Mouse (Mus musculus): Measurements from ENCODE around the gene Ebf3. TPM values are rescaled to one million over a fixed set of nuclear protein-coding genes. Genes with fewer than 3 reads are reported as not detected.

Gene Ebf3
- polyA plus RNA-seq, 1 experiment from 2014 or later = 23.3 TPM

GRCm38 (mm10) chr7:137317659-137318382 lies 3.6 kb upstream of the Ebf3 start:
- no peaks in the 10 kb centered on the region for H3K9me3 ChIP-seq
- H3K9ac ChIP-seq (replicated peaks) = peak overlapping the region; percentile 32; the same call in 1 of the 2 replicates
- 0 out of 2 replicates have a peak, but pooled peaks have one; percentile 8 for ATAC-seq (ENCODE audit: low FRiP score, low read depth)
- under 1% methylated on average over 24 of the region's 24 CpGs for WGBS
- no peaks in the 10 kb centered on the region for H3K36me3 ChIP-seq
- peaks cover 84% of the 10 kb centered on the region for H3K27me3 ChIP-seq
- peak overlapping the region; percentile 70 for H3K4me2 ChIP-seq (replicated peaks)
- peaks cover 76% of the 10 kb centered on the region for H3K4me1 ChIP-seq
- H3K4me3 ChIP-seq = peak overlapping the region; percentile 86
- H3K27ac ChIP-seq (replicated peaks) = peak overlapping the region; percentile 98

GRCm38 (mm10) chr7:137316926-137317658 lies 2.8 kb upstream of the Ebf3 start:
- no peaks in the 10 kb centered on the region for H3K36me3 ChIP-seq
- ATAC-seq (ENCODE audit: low FRiP score, low read depth) = peak; percentile 36
- peak overlapping the region; percentile 70 for H3K4me2 ChIP-seq (replicated peaks)
- peaks cover 76% of the 10 kb centered on the region for H3K27me3 ChIP-seq
- H3K4me1 ChIP-seq = peaks cover 71% of the 10 kb centered on the region
- H3K9me3 ChIP-seq = no peaks in the 10 kb centered on the region
- H3K9ac ChIP-seq (replicated peaks) = peak overlapping the region; percentile 32
- WGBS = under 1% methylated on average over 39 of the region's 39 CpGs
- peak overlapping the region; percentile 86 for H3K4me3 ChIP-seq
- peak overlapping the region; percentile 98 for H3K27ac ChIP-seq (replicated peaks)

- H3K9me3 ChIP-seq = no peaks in the 10 kb centered on the region
- peaks cover 67% of the 10 kb centered on the region for H3K4me1 ChIP-seq
- no peaks in the 10 kb centered on the region for H3K36me3 ChIP-seq
- ATAC-seq (ENCODE audit: low FRiP score, low read depth) = peak; percentile 6; the same call in 1 of the 2 replicates
- peak overlapping the region; percentile 86 for H3K4me3 ChIP-seq
- under 1% methylated on average over 20 of the region's 20 CpGs for WGBS
- H3K27me3 ChIP-seq = peaks cover 72% of the 10 kb centered on the region
- H3K4me2 ChIP-seq (replicated peaks) = peak overlapping the region; percentile 70
- H3K27ac ChIP-seq (replicated peaks) = peak overlapping the region; percentile 98
- peak overlapping the region; percentile 32 for H3K9ac ChIP-seq (replicated peaks)
These were observed 2.1 kb upstream of the Ebf3 start for GRCm38 (mm10) chr7:137316181-137316925.

GRCm38 (mm10) chr7:137315544-137315940 lies 1.3 kb upstream of the Ebf3 start:
- H3K27ac ChIP-seq (replicated peaks) = peak overlapping the region; percentile 98
- H3K4me2 ChIP-seq (replicated peaks) = peak overlapping the region; percentile 70
- H3K36me3 ChIP-seq = no peaks in the 10 kb centered on the region
- H3K4me3 ChIP-seq = peak overlapping the region; percentile 86
- peaks cover 67% of the 10 kb centered on the region for H3K27me3 ChIP-seq
- peaks cover 65% of the 10 kb centered on the region for H3K4me1 ChIP-seq
- WGBS = under 1% methylated on average over 19 of the region's 19 CpGs
- no peak for ATAC-seq (ENCODE audit: low FRiP score, low read depth)
- no peaks in the 10 kb centered on the region for H3K9me3 ChIP-seq
- peak overlapping the region; percentile 94 for H3K9ac ChIP-seq (replicated peaks)

- Histone ChIP-seq H3K4me1 (peaks cover 66% of the 10 kb centered on the region), H3K4me3 (peak overlapping the region; percentile 86), H3K36me3 (0 out of 2 replicates have a peak, but pooled peaks cover under 1% of the 10 kb centered on the region), H3K9ac (replicated peaks) (peak overlapping the region; percentile 94), H3K27ac (replicated peaks) (peak overlapping the region; percentile 98), H3K4me2 (replicated peaks) (peak overlapping the region; percentile 70), H3K9me3 (no peaks in the 10 kb centered on the region), H3K27me3 (peaks cover 68% of the 10 kb centered on the region)
- no peak; the same call in 1 of the 2 replicates for ATAC-seq (ENCODE audit: low FRiP score, low read depth)
- under 1% methylated on average over 48 of the region's 48 CpGs for WGBS
These were observed 682 bp upstream of the Ebf3 start for GRCm38 (mm10) chr7:137314710-137315543.

- H3K27me3 ChIP-seq = peaks cover 66% of the 10 kb centered on the region
- under 1% methylated on average over 69 of the region's 79 CpGs for WGBS
- peak overlapping the region; percentile 94 for H3K9ac ChIP-seq (replicated peaks)
- no peak for ATAC-seq (ENCODE audit: low FRiP score, low read depth)
- peak overlapping the region; percentile 98 for H3K27ac ChIP-seq (replicated peaks)
- H3K4me1 ChIP-seq = peaks cover 70% of the 10 kb centered on the region
- peak overlapping the region; percentile 86 for H3K4me3 ChIP-seq
- peaks cover 6% of the 10 kb centered on the region; the same call in 1 of the 2 replicates for H3K36me3 ChIP-seq
- no peaks in the 10 kb centered on the region for H3K9me3 ChIP-seq
- H3K4me2 ChIP-seq (replicated peaks) = peak overlapping the region; percentile 70
These were observed 902 bp downstream of the Ebf3 start for GRCm38 (mm10) chr7:137313183-137313903.

GRCm38 (mm10) chr7:137312933-137313182 lies 1.4 kb downstream of the Ebf3 start:
- WGBS = under 1% methylated on average over 10 of the region's 10 CpGs
- no peaks in the 10 kb centered on the region for H3K9me3 ChIP-seq
- H3K9ac ChIP-seq (replicated peaks) = peak overlapping the region; percentile 94
- peaks cover 61% of the 10 kb centered on the region for H3K27me3 ChIP-seq
- H3K27ac ChIP-seq (replicated peaks) = peak overlapping the region; percentile 98
- H3K36me3 ChIP-seq = peaks cover 6% of the 10 kb centered on the region; the same call in 1 of the 2 replicates
- ATAC-seq (ENCODE audit: low FRiP score, low read depth) = no peak
- H3K4me1 ChIP-seq = peaks cover 66% of the 10 kb centered on the region
- peak overlapping the region; percentile 70 for H3K4me2 ChIP-seq (replicated peaks)
- H3K4me3 ChIP-seq = peak overlapping the region; percentile 86

GRCm38 (mm10) chr7:137312166-137312932 lies 1.9 kb downstream of the Ebf3 start:
- WGBS = 2% methylated on average over 17 of the region's 17 CpGs
- H3K4me2 ChIP-seq (replicated peaks) = peak overlapping the region; percentile 70
- H3K9ac ChIP-seq (replicated peaks) = peak overlapping the region; percentile 94
- no peak for ATAC-seq (ENCODE audit: low FRiP score, low read depth)
- H3K4me3 ChIP-seq = peak overlapping the region; percentile 86
- peak overlapping the region; percentile 98 for H3K27ac ChIP-seq (replicated peaks)
- peaks cover 59% of the 10 kb centered on the region for H3K27me3 ChIP-seq
- H3K4me1 ChIP-seq = peaks cover 61% of the 10 kb centered on the region
- peaks cover 6% of the 10 kb centered on the region; the same call in 1 of the 2 replicates for H3K36me3 ChIP-seq
- no peaks in the 10 kb centered on the region for H3K9me3 ChIP-seq

GRCm38 (mm10) chr7:137311341-137312110 lies 2.7 kb downstream of the Ebf3 start:
- Histone ChIP-seq H3K4me1 (peaks cover 56% of the 10 kb centered on the region), H3K4me2 (replicated peaks) (peak overlapping the region; percentile 70), H3K4me3 (peak overlapping the region; percentile 86), H3K27ac (replicated peaks) (peak overlapping the region; percentile 92), H3K27me3 (peaks cover 56% of the 10 kb centered on the region), H3K36me3 (peaks cover 6% of the 10 kb centered on the region; the same call in 1 of the 2 replicates), H3K9ac (replicated peaks) (peak overlapping the region; percentile 87), H3K9me3 (no peaks in the 10 kb centered on the region)
- WGBS = 3% methylated on average over 8 of the region's 8 CpGs
- no peak for ATAC-seq (ENCODE audit: low FRiP score, low read depth)

All from midbrain, embryonic 12.5 days (tissue).